Mouse (Mus musculus): ENCODE results near the gene Tmem268.

GRCm38 (mm10) chr4:63595259-63595658 lies 36.7 kb downstream of the Tmem268 start:
- TF ChIP-seq POLR2A (IDR thresholded peaks at IDR 0.05; ENCODE audit: low read depth, low read length) (no peak), CTCF (IDR thresholded peaks at IDR 0.05; ENCODE audit: extremely low read depth, insufficient read depth, insufficient read length, insufficient replicate concordance) (no peak)
